Mouse (Mus musculus) kidney, adult 2 months (tissue): ENCODE results near the gene Atf6. TPM values are rescaled to one million over a fixed set of nuclear protein-coding genes. Genes with fewer than 3 reads are reported as not detected.
A peak's percentile ranks its signal among the peaks of the same experiment; 100 is the strongest.

ENCODE experiments used
- DNase-seq: peaks from one replicate; pipeline ENCODE4 v3.0.0; 2021
- H3K27ac ChIP-seq: fragments of 200-500 bp; 2 replicates; pipeline ENCODE4 v1.5.1; 2012; ENCODE audit warnings: low read depth, low read length, control low read depth, inconsistent platforms; ENCODE audit not compliant: insufficient read depth
- H3K27me3 ChIP-seq: fragments of 200-500 bp; replicated peaks from 2 replicates; pipeline ENCODE4 v1.6.1; 2012; ENCODE audit warnings: mild to moderate bottlenecking, moderate library complexity, low read length, inconsistent platforms; ENCODE audit not compliant: control insufficient read depth, insufficient read depth
- H3K36me3 ChIP-seq: fragments of 200-500 bp; 2 replicates; pipeline ENCODE4 v1.6.1; 2012; ENCODE audit warnings: mild to moderate bottlenecking, moderate library complexity, low read length, inconsistent platforms; ENCODE audit not compliant: control insufficient read depth, insufficient read depth
- H3K4me1 ChIP-seq: fragments of 200-500 bp; 2 replicates; pipeline ENCODE4 v1.6.1; 2011; ENCODE audit warnings: low read length; ENCODE audit not compliant: control insufficient read depth, insufficient read depth
- H3K4me3 ChIP-seq: fragments of 200-500 bp; 2 replicates; pipeline ENCODE4 v1.5.1; 2011; ENCODE audit warnings: mild to moderate bottlenecking, low read depth, low read length, control low read depth; ENCODE audit not compliant: insufficient read depth
- CTCF ChIP-seq: fragments of 200-500 bp; conservative IDR thresholded peaks from 2 replicates; pipeline ENCODE4 v1.5.1; 2011; ENCODE audit warnings: low read depth, mild to moderate bottlenecking, control low read depth, low read length, moderate library complexity, mixed read lengths; ENCODE audit not compliant: insufficient read depth, insufficient read length
- POLR2A ChIP-seq: fragments of 200-500 bp; IDR thresholded peaks from one replicate; pipeline ENCODE4 v1.6.1; 2011; ENCODE audit warnings: low read depth, low read length, control low read depth
- WGBS: fragments of 180-500 bp; shearing (Covaris S2); methylation state at CpG from one replicate; pipeline ENCODE4 v1.1.7; 2018; 5-methylcytosine and 5-hydroxymethylcytosine counted together
- polyA plus RNA-seq: library from polyadenylated mRNA; depleted of rRNA; stranded (reverse); fragments of >200 nt; gene quantifications from 2 replicates; pipeline ENCODE4 v1.2.3, GENCODE M21; 2012

Gene Atf6
- polyA plus RNA-seq, 1 experiment = 15.4 TPM

DNA sequence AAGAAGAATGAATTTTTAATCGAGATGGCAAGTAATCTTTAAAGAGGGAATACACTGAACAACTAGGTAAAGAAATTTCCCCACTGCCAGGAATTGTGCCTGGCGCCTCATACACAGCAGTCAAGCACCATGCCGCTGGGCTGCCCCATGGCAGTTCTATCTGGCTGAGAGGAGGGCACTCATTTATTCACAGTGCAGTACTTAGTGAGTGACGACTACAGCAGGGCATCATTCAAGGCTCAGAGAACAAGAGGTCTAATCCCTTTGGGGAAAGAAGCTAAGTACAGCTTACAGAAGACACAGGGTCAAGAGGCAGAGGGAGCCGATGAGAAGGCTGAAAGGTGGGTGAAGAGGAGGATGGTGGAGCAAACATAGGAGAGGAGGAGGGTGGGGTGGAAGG, 54.7 kb downstream of the Atf6 start:
- 81% methylated on average over 5 of the region's 5 CpGs for WGBS
- Histone ChIP-seq H3K27me3 (no peaks in the 10 kb centered on the region), H3K4me1 (peaks cover 4% of the 10 kb centered on the region; the same call in 1 of the 2 replicates), H3K36me3 (no peaks in the 10 kb centered on the region; the same call in none of the 2 replicates), H3K4me3 (no peak overlapping the region), H3K27ac (no peak overlapping the region)
- no peak for DNase-seq
- TF ChIP-seq POLR2A (no peak), CTCF (no peak)

- WGBS = 67% methylated on average over 2 of the region's 2 CpGs
- H3K4me1 ChIP-seq = peaks cover 6% of the 10 kb centered on the region; the same call in 1 of the 2 replicates
- H3K4me3 ChIP-seq = no peak overlapping the region
- H3K27me3 ChIP-seq = no peaks in the 10 kb centered on the region
- H3K27ac ChIP-seq = no peak overlapping the region
- no peak for DNase-seq
- no peaks in the 10 kb centered on the region; the same call in none of the 2 replicates for H3K36me3 ChIP-seq
- TF ChIP-seq POLR2A = no peak
- no peak for TF ChIP-seq CTCF
These were observed 59.8 kb downstream of the Atf6 start for GRCm38 (mm10) chr1:170807600-170808270.

DNA sequence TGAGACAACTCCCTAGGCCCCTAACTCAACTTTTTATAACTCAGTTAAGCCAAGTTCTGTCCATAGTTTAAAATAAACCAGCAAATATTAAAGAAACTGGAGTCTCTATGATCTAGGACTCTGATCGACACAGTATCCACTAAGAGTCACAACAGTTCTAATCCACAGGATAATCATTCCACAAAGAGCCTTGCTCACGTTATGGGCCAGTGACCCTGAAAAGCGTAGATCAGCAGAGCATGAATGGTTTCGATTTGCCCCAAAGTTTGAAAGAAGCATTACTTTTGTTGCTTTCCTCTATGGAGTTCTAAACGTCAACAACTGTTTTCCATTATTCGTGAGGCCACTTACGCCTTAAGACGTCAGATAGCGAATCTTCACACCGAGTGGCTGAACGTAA, 62.9 kb downstream of the Atf6 start:
- WGBS = 56% methylated on average over 11 of the region's 11 CpGs
- H3K36me3 ChIP-seq = no peaks in the 10 kb centered on the region; the same call in 1 of the 2 replicates
- no peak for TF ChIP-seq POLR2A
- no peak for TF ChIP-seq CTCF

DNA sequence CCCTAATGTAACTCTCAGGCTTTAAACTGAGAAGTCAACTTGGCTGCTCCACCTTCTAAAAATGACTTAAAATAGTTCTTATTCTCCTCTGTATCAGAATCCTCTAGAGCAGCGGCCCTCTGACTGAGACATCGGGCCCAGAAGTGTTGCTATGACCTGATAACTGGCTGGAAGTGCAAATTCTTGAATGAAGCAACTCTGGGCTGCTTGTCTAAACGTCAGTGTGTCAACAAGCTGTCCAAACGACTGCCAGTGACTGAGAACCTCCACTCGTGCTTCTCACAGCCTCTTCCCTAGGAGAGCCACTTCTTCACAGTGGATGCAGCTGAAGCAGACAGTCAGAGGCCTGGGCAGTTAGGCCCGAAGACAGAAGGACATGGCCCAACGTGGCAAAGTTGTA, 64.9 kb downstream of the Atf6 start:
- no peak for DNase-seq
- Histone ChIP-seq H3K36me3 (peaks cover 2% of the 10 kb centered on the region; the same call in 1 of the 2 replicates), H3K27me3 (no peaks in the 10 kb centered on the region), H3K4me1 (peaks cover 3% of the 10 kb centered on the region; the same call in 1 of the 2 replicates), H3K4me3 (no peak overlapping the region), H3K27ac (no peak overlapping the region)
- TF ChIP-seq CTCF (no peak), POLR2A (no peak)
- WGBS = 72% methylated on average over 7 of the region's 7 CpGs

More for the DNA sequence above, 62.9 kb downstream of the Atf6 start:
- H3K4me1 ChIP-seq = peaks cover 6% of the 10 kb centered on the region; the same call in 1 of the 2 replicates
- H3K27ac ChIP-seq = no peak overlapping the region
- peak; percentile 62 for DNase-seq
- no peaks in the 10 kb centered on the region for H3K27me3 ChIP-seq
- no peak overlapping the region for H3K4me3 ChIP-seq

- TF ChIP-seq CTCF (no peak), POLR2A (no peak)
- 49% methylated on average over 3 of the region's 3 CpGs for WGBS
- H3K27ac ChIP-seq = no peak overlapping the region
- H3K4me1 ChIP-seq = peaks cover 3% of the 10 kb centered on the region; the same call in 1 of the 2 replicates
- DNase-seq = no peak
- H3K4me3 ChIP-seq = no peak overlapping the region
- no peaks in the 10 kb centered on the region for H3K27me3 ChIP-seq
- peaks cover 2% of the 10 kb centered on the region; the same call in 1 of the 2 replicates for H3K36me3 ChIP-seq
These were observed 66.9 kb downstream of the Atf6 start for GRCm38 (mm10) chr1:170800694-170801093.

- TF ChIP-seq CTCF (no peak), POLR2A (no peak)
- 84% methylated on average over 9 of the region's 9 CpGs for WGBS
- no peak for DNase-seq
These were observed 71.7 kb downstream of the Atf6 start for GRCm38 (mm10) chr1:170795741-170796347.

DNA sequence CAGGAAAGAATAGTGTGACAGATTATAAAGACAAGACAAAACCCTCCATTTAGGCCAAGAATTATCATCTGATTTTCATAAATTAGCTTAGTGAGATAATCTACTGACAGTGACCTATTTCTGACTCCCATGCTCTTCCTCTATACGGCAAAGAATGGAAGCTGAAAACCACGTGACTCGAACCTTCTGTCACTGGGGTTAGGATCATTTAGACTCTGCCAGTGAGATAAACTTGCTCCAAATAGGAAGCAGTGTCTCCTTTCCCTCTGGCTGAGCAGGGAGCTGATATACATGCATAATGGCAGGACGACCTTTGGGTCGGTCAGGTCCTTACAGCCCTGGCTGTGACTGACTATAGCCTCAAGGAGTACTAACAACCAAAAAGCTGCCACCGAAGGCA, 76.0 kb downstream of the Atf6 start:
- WGBS = 66% methylated on average over 6 of the region's 6 CpGs
- Histone ChIP-seq H3K36me3 (peaks cover 4% of the 10 kb centered on the region), H3K4me1 (peaks cover 2% of the 10 kb centered on the region; the same call in 1 of the 2 replicates), H3K27me3 (no peaks in the 10 kb centered on the region), H3K27ac (no peak overlapping the region), H3K4me3 (no peak overlapping the region)
- TF ChIP-seq CTCF = no peak
- no peak for TF ChIP-seq POLR2A
- DNase-seq = no peak

More at GRCm38 (mm10) chr1:170795741-170796347, 71.7 kb downstream of the Atf6 start:
- Histone ChIP-seq H3K4me1 (peaks cover 2% of the 10 kb centered on the region; the same call in 1 of the 2 replicates), H3K4me3 (no peak overlapping the region), H3K36me3 (peaks cover 5% of the 10 kb centered on the region), H3K27me3 (no peaks in the 10 kb centered on the region), H3K27ac (no peak overlapping the region)
